Mouse (Mus musculus): ENCODE measurements around the gene Cdk2ap2.

DNA sequence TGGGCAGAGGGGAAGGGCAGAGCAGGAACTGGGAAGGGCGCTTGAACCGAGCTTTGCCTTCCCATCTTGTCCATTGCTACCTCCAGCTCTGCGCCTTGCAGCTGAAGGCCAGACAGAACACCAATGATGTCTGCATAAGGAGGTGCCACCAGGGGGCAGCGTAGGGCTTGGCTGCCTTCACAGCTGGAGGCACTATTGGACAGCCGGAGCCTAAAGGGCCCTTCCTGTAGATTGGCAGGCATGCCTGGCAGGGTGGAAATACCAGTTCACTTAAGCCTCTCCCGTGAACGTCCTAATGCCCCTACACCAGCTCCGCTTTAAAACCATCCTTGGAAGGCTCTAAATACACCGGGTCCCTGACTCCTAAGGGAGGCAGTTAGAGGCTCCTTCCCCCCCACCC lies 2.1 kb downstream of the Cdk2ap2 start:
- TF ChIP-seq CTCF (IDR thresholded peaks at IDR 0.05; ENCODE audit: low read depth), result peak; percentile 100
- TF ChIP-seq EP300 (IDR thresholded peaks at IDR 0.05; ENCODE audit: low read depth), result no peak
